Mouse (Mus musculus): ENCODE results near the gene Gm21616.
"Not testable (repeated sequence)": the region's sequence is repeated elsewhere in the genome, so short reads cannot be mapped to it uniquely, and the experiment has no call there.

Gene Gm21616

GRCm38 (mm10) chrX:125435242-125435641 lies at the start of gene Gm21616:
Gene Gm21616 (plus strand): TSS chrX:125435542.
- DNase-seq: not testable (repeated sequence)
